Mouse (Mus musculus) C2C12 (cell line): ENCODE data around the gene Mgmt. TPM values are rescaled to one million over a fixed set of nuclear protein-coding genes. Genes with fewer than 3 reads are reported as not detected.

Experiments
- H3K27me3 ChIP-seq: one replicate; pipeline ENCODE4 v1.6.1; 2011; ENCODE audit not compliant: control insufficient read depth, insufficient read depth, insufficient read length
- H3K36me3 ChIP-seq: one replicate; pipeline ENCODE4 v1.6.1; 2011; ENCODE audit not compliant: control insufficient read depth, insufficient read depth
- H3K4me3 ChIP-seq: one replicate; pipeline ENCODE4 v1.5.1; 2011; ENCODE audit warnings: mild to moderate bottlenecking, control low read depth; ENCODE audit not compliant: poor library complexity, insufficient read depth, severe bottlenecking
- H3K79me2 ChIP-seq: one replicate; pipeline ENCODE4 v1.6.1; 2011; ENCODE audit not compliant: control insufficient read depth, insufficient read depth
- H3K79me3 ChIP-seq: one replicate; pipeline ENCODE4 v1.6.1; 2011; ENCODE audit warnings: low read depth, control low read depth
- H3ac ChIP-seq: one replicate; pipeline ENCODE3; 2011; ENCODE audit warnings: low read depth; ENCODE audit not compliant: control insufficient read depth, insufficient read length
- CEBPB ChIP-seq: IDR thresholded peaks from one replicate; pipeline ENCODE4 v1.6.1; 2011; ENCODE audit warnings: low read depth, mild to moderate bottlenecking, control low read depth, moderate library complexity
- CTCF ChIP-seq: IDR thresholded peaks from one replicate; pipeline ENCODE4 v1.5.1; 2011; ENCODE audit not compliant: control insufficient read depth, insufficient read depth, insufficient read length
- FOSL1 ChIP-seq: IDR thresholded peaks from one replicate; pipeline ENCODE4 v1.8.0; 2011; ENCODE audit warnings: mild to moderate bottlenecking, low read length; ENCODE audit not compliant: poor library complexity, insufficient read depth, severe bottlenecking
- MAX ChIP-seq: IDR thresholded peaks from one replicate; pipeline ENCODE4 v1.6.1; 2011; ENCODE audit warnings: mild to moderate bottlenecking, control low read depth
- MYOD1 ChIP-seq: IDR thresholded peaks from one replicate; pipeline ENCODE4 v1.6.1; 2011; ENCODE audit warnings: low read depth; ENCODE audit not compliant: control insufficient read depth, insufficient read length
- MYOG ChIP-seq: IDR thresholded peaks from one replicate; pipeline ENCODE4 v1.6.1; 2011; ENCODE audit not compliant: control insufficient read depth, insufficient read length; ENCODE audit errors: extremely low read depth
- USF1 ChIP-seq: IDR thresholded peaks from one replicate; pipeline ENCODE4 v1.6.1; 2011; ENCODE audit warnings: low read depth, mild to moderate bottlenecking, control low read depth, moderate library complexity
- polyA plus RNA-seq: library from polyadenylated mRNA; unstranded; fragments of >200 nt; fragmentation: generic; extraction: Trizol; gene quantifications from one replicate; pipeline ENCODE4 v1.2.1, GENCODE M21; 2012; ENCODE audit warnings: missing spikeins

Mgmt gene
- polyA plus RNA-seq, 1 experiment, result 1.9 TPM

DNA sequence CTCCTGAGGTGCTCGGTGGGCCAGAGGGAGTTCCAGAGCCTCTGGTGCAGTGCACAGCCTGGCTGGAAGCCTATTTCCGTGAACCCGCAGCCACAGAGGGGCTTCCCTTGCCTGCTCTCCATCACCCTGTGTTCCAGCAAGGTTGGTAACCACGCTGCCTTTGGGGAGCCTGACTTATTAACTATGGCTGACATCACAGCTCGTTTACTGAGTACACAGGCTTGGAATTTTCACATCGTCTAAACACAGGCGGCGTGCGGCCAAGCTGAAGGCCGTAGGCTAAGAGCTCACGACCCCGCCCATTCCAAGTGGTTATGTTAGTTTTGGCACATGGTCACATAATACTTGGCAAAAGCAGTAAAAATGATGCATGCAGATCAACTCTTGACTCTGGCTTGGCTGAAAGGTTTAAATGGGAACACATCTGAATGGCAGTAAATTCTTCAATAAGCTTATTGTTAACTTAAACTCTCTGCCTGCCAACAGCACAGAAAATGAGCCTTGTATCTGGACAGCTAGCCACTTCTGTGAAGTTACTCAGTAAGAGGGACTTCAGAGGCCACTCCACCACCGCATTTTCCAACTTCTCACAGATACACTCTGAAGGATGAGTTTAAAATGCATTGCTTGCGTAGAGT is 191.7 kb downstream of the Mgmt start:
- TF ChIP-seq USF1 (no peak), CTCF (no peak), MYOD1 (no peak), FOSL1 (no peak), MYOG (no peak), CEBPB (no peak), MAX (no peak)
- Histone ChIP-seq H3K27me3 (no peaks in the 10 kb centered on the region), H3K79me3 (no peaks in the 10 kb centered on the region), H3K36me3 (no peaks in the 10 kb centered on the region), H3K79me2 (no peaks in the 10 kb centered on the region), H3K4me3 (no peak overlapping the region), H3ac (no peak overlapping the region)

DNA sequence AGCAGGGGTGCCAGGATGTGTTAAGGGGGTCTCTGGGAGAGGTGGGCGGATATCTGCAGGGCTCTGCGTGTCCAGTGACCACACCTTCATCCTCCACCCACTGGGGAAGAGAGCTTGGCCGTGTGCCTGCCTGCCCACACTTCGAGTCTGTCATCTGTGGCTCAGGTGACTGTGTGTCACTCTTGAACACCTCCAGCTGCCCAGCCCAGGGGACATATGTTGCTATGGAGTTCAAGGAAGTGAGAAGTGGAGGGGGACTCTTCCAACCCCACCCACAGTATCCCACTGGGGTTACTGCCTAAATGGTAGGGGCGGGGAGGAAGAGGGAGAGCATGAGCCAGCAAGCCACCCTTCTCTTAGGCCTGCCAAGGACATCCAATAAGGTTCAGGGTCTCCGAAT is 192.7 kb downstream of the Mgmt start:
- Histone ChIP-seq H3K27me3 (no peaks in the 10 kb centered on the region), H3K79me2 (no peaks in the 10 kb centered on the region), H3K79me3 (no peaks in the 10 kb centered on the region), H3K4me3 (no peak overlapping the region), H3K36me3 (no peaks in the 10 kb centered on the region), H3ac (no peak overlapping the region)
- TF ChIP-seq USF1 (no peak), MAX (no peak), CTCF (no peak), MYOD1 (no peak), FOSL1 (no peak), CEBPB (no peak), MYOG (no peak)

GRCm38 (mm10) chr7:137088141-137088540 is 193.7 kb downstream of the Mgmt start:
- Histone ChIP-seq H3K79me3 (no peaks in the 10 kb centered on the region), H3K79me2 (no peaks in the 10 kb centered on the region), H3ac (no peak overlapping the region), H3K27me3 (no peaks in the 10 kb centered on the region), H3K36me3 (no peaks in the 10 kb centered on the region), H3K4me3 (no peak overlapping the region)
- TF ChIP-seq CTCF (no peak), MYOD1 (no peak), USF1 (no peak), MYOG (no peak), FOSL1 (no peak), CEBPB (no peak), MAX (no peak)

DNA sequence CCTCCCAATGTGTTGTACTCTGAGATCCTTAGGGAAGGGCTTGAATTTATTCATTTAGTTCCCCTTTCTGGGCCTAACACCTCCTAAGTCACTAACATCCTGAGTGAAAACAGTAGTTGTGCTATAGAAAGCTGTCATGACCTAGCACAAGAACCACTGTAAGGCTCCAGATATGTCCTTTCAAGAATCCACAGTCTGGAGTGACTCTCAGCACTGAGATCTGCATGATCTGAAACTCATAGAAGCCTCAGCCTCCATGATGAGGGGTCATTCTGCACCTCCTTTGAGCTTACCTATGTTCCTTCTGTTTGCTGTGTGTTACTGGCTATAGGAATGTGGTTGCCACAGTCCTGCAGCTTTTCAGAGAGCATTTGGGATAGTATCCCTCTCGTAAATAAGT is 200.1 kb downstream of the Mgmt start:
- Histone ChIP-seq H3K27me3 (no peaks in the 10 kb centered on the region), H3K36me3 (no peaks in the 10 kb centered on the region), H3K79me2 (no peaks in the 10 kb centered on the region), H3ac (no peak overlapping the region), H3K4me3 (no peak overlapping the region), H3K79me3 (no peaks in the 10 kb centered on the region)
- TF ChIP-seq MAX, result no peak
- no peak for TF ChIP-seq MYOD1
- TF ChIP-seq USF1, result no peak

DNA sequence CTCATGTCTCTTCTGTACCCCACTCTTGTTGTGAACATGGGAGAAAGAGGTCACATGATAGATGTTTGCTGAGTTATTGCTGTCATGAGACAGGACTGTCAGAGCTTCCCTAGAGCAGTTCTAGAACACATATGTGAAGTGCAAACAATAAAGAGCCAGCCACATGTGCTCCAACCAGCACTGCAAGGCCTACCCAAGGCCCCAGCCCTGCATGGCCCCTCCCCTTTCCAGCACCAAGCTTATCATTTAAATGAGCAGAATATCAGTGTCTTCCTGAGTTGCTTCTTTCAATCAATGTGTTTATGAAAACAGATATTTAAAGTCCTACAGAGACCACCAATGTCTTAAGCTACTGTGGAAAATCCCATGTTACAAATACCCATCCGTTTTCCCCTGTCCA is 201.3 kb downstream of the Mgmt start:
- no peak overlapping the region for H3K4me3 ChIP-seq
- H3K27me3 ChIP-seq, result no peaks in the 10 kb centered on the region
- H3K79me3 ChIP-seq, result no peaks in the 10 kb centered on the region
- no peaks in the 10 kb centered on the region for H3K36me3 ChIP-seq
- H3K79me2 ChIP-seq, result no peaks in the 10 kb centered on the region
- H3ac ChIP-seq, result no peak overlapping the region
- TF ChIP-seq MAX (no peak), CTCF (no peak), FOSL1 (no peak), USF1 (no peak), CEBPB (no peak), MYOG (no peak), MYOD1 (no peak)

- TF ChIP-seq MYOD1 (no peak), CEBPB (no peak), MYOG (no peak), MAX (no peak), USF1 (no peak), FOSL1 (no peak), CTCF (no peak)
- Histone ChIP-seq H3K4me3 (no peak overlapping the region), H3K27me3 (no peaks in the 10 kb centered on the region)
These were observed 205.4 kb downstream of the Mgmt start for GRCm38 (mm10) chr7:137099766-137100165.

More at GRCm38 (mm10) chr7:137099766-137100165, 205.4 kb downstream of the Mgmt start:
- no peaks in the 10 kb centered on the region for H3K79me3 ChIP-seq
- no peaks in the 10 kb centered on the region for H3K79me2 ChIP-seq
- no peaks in the 10 kb centered on the region for H3K36me3 ChIP-seq
- no peak overlapping the region for H3ac ChIP-seq
